Mouse (Mus musculus) mature B cell (primary cell): ENCODE measurements around the gene Prmt1.

Experiments used
- in situ Hi-C: fragments of 300-500 bp; cut with MboI; formaldehyde crosslinking; loops from 2 replicates; pipeline ENCODE4 v1.14.3; 2019

The Prmt1 gene

GRCm38 (mm10) chr7:44952611-44953306, 33.6 kb downstream of the Prmt1 start:
- in situ Hi-C loops, result loop anchor here (10.0 kb wide), 1 partner anchor 228 kb away; no protein-coding TSS in a partner anchor

GRCm38 (mm10) chr7:44951960-44952359, 34.4 kb downstream of the Prmt1 start:
- in situ Hi-C loops, result loop anchor here (10.0 kb wide), 1 partner anchor 227 kb away; no protein-coding TSS in a partner anchor

- in situ Hi-C loops, result loop anchor here (10.0 kb wide), 1 partner anchor 225 kb away; no protein-coding TSS in a partner anchor
These were observed 36.4 kb downstream of the Prmt1 start for GRCm38 (mm10) chr7:44949922-44950321.

- in situ Hi-C loops, result no loop called here
These were observed 43.5 kb downstream of the Prmt1 start, which contains the start of gene Tsks for GRCm38 (mm10) chr7:44942904-44943303. Tsks (plus strand) TSS chr7:44943204.

GRCm38 (mm10) chr7:44938680-44939079, 47.7 kb downstream of the Prmt1 start:
- in situ Hi-C loops, result no loop called here

GRCm38 (mm10) chr7:44929204-44930151, 56.9 kb downstream of the Prmt1 start, which contains the start of gene Ap2a1:
Ap2a1 (minus strand) TSS chr7:44929496.
- in situ Hi-C loops, result no loop called here

- in situ Hi-C loops, result no loop called here
These were observed 57.8 kb downstream of the Prmt1 start for GRCm38 (mm10) chr7:44928570-44928969.
